Mouse (Mus musculus) hindbrain, embryonic 14.5 days (tissue): ENCODE data around the gene Tor1b. TPM values are rescaled to one million over a fixed set of nuclear protein-coding genes. Genes with fewer than 3 reads are reported as not detected.

Experiments
- ATAC-seq: fragments of 200-750 bp; cut with Nextera tagmentation; 2 replicates; pipeline ENCODE4 v1.8.0; 2017; ENCODE audit warnings: moderate number of reproducible peaks, mild to moderate bottlenecking, moderate TSS enrichment, moderate library complexity; ENCODE audit not compliant: low FRiP score
- DNase-seq: peaks from one replicate; pipeline ENCODE4 v3.0.0-alpha.2; 2015; ENCODE audit warnings: low spot score
- H3K27ac ChIP-seq: fragments of 300-500 bp; sonication (generic); 2 replicates; pipeline ENCODE4 v1.5.1; 2014; ENCODE audit warnings: mild to moderate bottlenecking, moderate library complexity
- H3K27me3 ChIP-seq: fragments of 300-500 bp; sonication (generic); 2 replicates; pipeline ENCODE4 v1.6.1; 2014; ENCODE audit warnings: mild to moderate bottlenecking, low read length, mixed read lengths; ENCODE audit not compliant: control insufficient read depth, insufficient read depth
- H3K36me3 ChIP-seq: fragments of 300-500 bp; sonication (generic); replicated peaks from 2 replicates; pipeline ENCODE4 v1.6.1; 2014; ENCODE audit not compliant: control insufficient read depth, insufficient read depth
- H3K4me1 ChIP-seq: fragments of 300-500 bp; sonication (generic); replicated peaks from 2 replicates; pipeline ENCODE4 v1.6.1; 2014; ENCODE audit warnings: antibody characterized with exemption, low read length, mixed read lengths; ENCODE audit not compliant: control insufficient read depth, insufficient read depth
- H3K4me2 ChIP-seq: fragments of 300-500 bp; sonication (generic); replicated peaks from 2 replicates; pipeline ENCODE4 v1.6.1; 2014; ENCODE audit warnings: mild to moderate bottlenecking, moderate library complexity
- H3K4me3 ChIP-seq: fragments of 300-500 bp; sonication (generic); replicated peaks from 2 replicates; pipeline ENCODE4 v1.5.1; 2014; ENCODE audit warnings: mild to moderate bottlenecking, low read length
- H3K9ac ChIP-seq: fragments of 300-500 bp; sonication (generic); 2 replicates; pipeline ENCODE4 v1.6.1; 2014
- H3K9me3 ChIP-seq: fragments of 300-500 bp; sonication (generic); 2 replicates; pipeline ENCODE4 v1.6.1; 2016; ENCODE audit warnings: low read length; ENCODE audit not compliant: control insufficient read depth
- WGBS: fragments of 180-500 bp; shearing (Covaris S2); extraction: QIAGEN DNeasy Blood & Tissue Kit; methylation state at CpG from one replicate; pipeline ENCODE4 v1.1.7; 2014; 5-methylcytosine and 5-hydroxymethylcytosine counted together
- polyA plus RNA-seq: library from polyadenylated mRNA; unstranded; fragments of >200 nt; fragmentation: Nextera tagmentation; extraction: Ambion mirVana; gene quantifications from 2 replicates; pipeline ENCODE4 v1.2.1, GENCODE M21; 2014

The Tor1b gene
- polyA plus RNA-seq, 1 experiment from 2014 or later, result 19.4 TPM

DNA sequence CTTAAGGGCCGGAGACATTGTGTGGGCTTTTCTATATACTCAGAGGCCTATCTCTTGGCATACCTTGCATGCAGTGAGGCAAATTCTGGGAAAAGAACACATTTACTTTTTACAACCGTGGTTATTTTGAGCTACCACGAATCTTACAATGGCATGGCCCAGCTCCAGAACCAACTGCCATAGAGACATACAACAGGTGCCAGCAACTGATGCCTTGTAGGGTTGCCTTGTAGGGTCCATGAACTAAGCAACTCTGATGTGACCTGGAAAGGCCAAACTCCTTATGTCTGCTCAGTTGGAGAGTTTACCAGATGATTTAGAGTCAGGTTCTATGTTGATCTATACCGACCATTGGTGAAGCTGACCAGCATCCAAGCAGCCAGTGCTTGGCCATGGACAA is 42.1 kb downstream of the Tor1b start:
- no peak overlapping the region for H3K4me2 ChIP-seq
- peaks cover 12% of the 10 kb centered on the region for H3K36me3 ChIP-seq
- H3K4me3 ChIP-seq, result no peak overlapping the region
- H3K9ac ChIP-seq, result no peak overlapping the region
- H3K9me3 ChIP-seq, result no peaks in the 10 kb centered on the region
- WGBS, result 95% methylated on average over 4 of the region's 4 CpGs
- H3K27me3 ChIP-seq, result no peaks in the 10 kb centered on the region
- ATAC-seq (no peak), DNase-seq (no peak)
- no peaks in the 10 kb centered on the region for H3K4me1 ChIP-seq
- no peak overlapping the region for H3K27ac ChIP-seq

- ATAC-seq (no peak), DNase-seq (no peak)
- Histone ChIP-seq H3K27ac (no peak overlapping the region), H3K27me3 (no peaks in the 10 kb centered on the region), H3K9me3 (no peaks in the 10 kb centered on the region), H3K4me3 (no peak overlapping the region), H3K4me2 (no peak overlapping the region), H3K4me1 (no peaks in the 10 kb centered on the region), H3K36me3 (peaks cover 18% of the 10 kb centered on the region), H3K9ac (no peak overlapping the region)
- 72% methylated on average over 11 of the region's 11 CpGs for WGBS
Observed at GRCm38 (mm10) chr2:30995432-30995996, 42.8 kb downstream of the Tor1b start.

DNA sequence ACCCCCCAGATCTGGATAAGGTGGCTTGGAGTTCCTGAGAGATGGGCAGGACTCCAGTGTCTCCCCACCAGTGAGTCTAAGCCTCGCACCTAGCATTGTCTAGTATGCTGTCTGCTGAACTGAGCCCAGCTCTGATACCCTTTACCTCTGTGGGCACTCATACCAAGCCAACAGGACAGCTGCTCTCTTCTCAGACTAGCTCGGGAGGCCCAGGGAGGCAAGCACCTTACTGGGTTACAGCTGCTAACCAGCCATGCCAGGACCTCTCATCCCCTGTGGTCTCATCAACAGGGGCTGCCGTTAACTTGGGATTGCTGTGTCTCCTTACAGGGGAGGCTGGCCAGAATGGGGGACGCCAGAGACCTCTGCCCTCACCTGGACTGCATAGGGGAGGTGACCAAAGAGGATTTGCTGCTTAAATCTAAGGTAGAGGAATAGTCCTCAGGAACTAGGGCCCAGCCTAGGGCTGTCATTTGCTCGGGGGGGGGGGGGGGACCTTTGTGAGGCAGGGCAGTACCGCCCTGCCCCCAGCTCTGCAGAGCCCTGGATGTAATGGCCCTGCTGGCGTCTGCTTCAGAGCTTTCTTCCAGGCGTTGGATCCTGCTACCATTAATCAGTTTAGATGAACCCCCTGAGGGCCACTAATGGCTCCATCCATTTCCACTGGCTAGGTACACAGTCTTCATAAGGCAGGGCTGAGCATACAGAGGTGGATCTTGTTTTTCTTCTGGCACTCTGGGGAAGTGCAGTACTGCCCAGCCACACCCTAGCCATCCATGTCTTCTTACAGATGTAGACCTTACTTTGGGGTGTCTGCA is 45.9 kb downstream of the Tor1b start:
- 0 out of 2 replicates have a peak, but pooled peaks have one; percentile 24 for ATAC-seq
- Histone ChIP-seq H3K4me2 (no peak overlapping the region), H3K4me3 (no peak overlapping the region), H3K4me1 (no peaks in the 10 kb centered on the region), H3K9me3 (no peaks in the 10 kb centered on the region), H3K9ac (no peak overlapping the region), H3K27ac (peak overlapping the region; percentile 69; the same call in 1 of the 2 replicates), H3K36me3 (peaks cover 44% of the 10 kb centered on the region), H3K27me3 (no peaks in the 10 kb centered on the region)
- DNase-seq, result no peak
- 67% methylated on average over 8 of the region's 8 CpGs for WGBS

DNA sequence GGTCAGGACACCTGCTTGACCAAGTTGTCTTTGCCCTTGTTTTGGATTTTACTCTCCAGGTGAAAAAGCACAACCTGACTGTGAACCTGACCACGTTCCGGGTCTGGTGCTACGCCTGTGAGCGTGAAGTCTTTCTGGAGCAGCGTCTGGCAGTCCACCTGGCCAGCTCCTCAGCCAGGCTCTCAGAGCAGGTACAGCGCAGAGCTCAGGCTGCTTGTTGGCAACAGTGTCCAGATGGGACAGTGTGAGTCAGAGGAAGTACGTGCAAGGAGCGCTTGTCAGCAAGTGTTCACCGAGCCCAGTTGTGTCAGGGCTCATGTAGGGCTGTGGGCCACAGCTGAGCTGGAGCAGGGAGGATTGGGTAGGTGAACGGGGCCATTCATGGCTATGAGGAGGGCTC is 50.1 kb downstream of the Tor1b start:
- DNase-seq (no peak), ATAC-seq (no peak)
- Histone ChIP-seq H3K4me1 (no peaks in the 10 kb centered on the region), H3K27ac (no peak overlapping the region), H3K4me3 (no peak overlapping the region), H3K9me3 (no peaks in the 10 kb centered on the region), H3K4me2 (no peak overlapping the region), H3K9ac (no peak overlapping the region), H3K27me3 (no peaks in the 10 kb centered on the region), H3K36me3 (peaks cover 84% of the 10 kb centered on the region)
- WGBS, result 93% methylated on average over 10 of the region's 10 CpGs

GRCm38 (mm10) chr2:31005453-31005852 is 52.7 kb downstream of the Tor1b start:
- no peak overlapping the region for H3K27ac ChIP-seq
- no peak for ATAC-seq
- H3K4me1 ChIP-seq, result no peaks in the 10 kb centered on the region
- H3K36me3 ChIP-seq, result peaks cover 90% of the 10 kb centered on the region
- H3K4me2 ChIP-seq, result no peak overlapping the region
- 75% methylated on average over 2 of the region's 2 CpGs for whole genome bisulfite sequencing
- no peak overlapping the region for H3K4me3 ChIP-seq
- H3K27me3 ChIP-seq, result no peaks in the 10 kb centered on the region
- no peak for DNase-seq
- no peak overlapping the region for H3K9ac ChIP-seq
- H3K9me3 ChIP-seq, result no peaks in the 10 kb centered on the region

DNA sequence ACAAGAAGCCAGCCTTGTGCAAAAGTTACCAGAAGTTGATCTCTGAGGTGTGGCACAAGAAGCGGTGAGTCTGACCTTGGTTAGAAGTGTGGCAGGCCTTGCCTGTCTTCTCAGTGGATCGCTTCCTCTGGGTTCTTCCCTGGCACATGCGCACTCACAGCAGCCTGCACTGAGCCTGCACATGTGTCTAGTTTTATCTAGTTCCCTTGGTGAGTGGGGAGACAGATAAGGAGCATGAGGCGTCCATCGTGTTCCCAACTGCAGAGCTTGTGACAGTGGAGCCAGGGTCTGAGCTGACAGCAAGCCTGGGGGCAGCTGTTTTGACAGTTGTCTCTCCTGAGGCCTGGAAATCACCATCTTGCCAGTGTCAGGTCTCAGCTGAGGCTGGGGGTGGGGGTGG is 53.7 kb downstream of the Tor1b start:
- Histone ChIP-seq H3K9ac (no peak overlapping the region), H3K4me1 (no peaks in the 10 kb centered on the region), H3K36me3 (peaks cover 94% of the 10 kb centered on the region), H3K27ac (no peak overlapping the region), H3K27me3 (no peaks in the 10 kb centered on the region), H3K9me3 (no peaks in the 10 kb centered on the region), H3K4me3 (no peak overlapping the region), H3K4me2 (no peak overlapping the region)
- DNase-seq, result no peak
- ATAC-seq, result no peak
- 76% methylated on average over 5 of the region's 5 CpGs for WGBS

- Histone ChIP-seq H3K4me2 (no peak overlapping the region), H3K36me3 (peaks cover 93% of the 10 kb centered on the region), H3K4me3 (no peak overlapping the region), H3K9me3 (no peaks in the 10 kb centered on the region), H3K9ac (no peak overlapping the region), H3K27ac (no peak overlapping the region), H3K27me3 (no peaks in the 10 kb centered on the region), H3K4me1 (no peaks in the 10 kb centered on the region)
- 91% methylated on average over 5 of the region's 5 CpGs for WGBS
- no peak for ATAC-seq
- DNase-seq, result no peak
Observed at GRCm38 (mm10) chr2:31007208-31007607, 54.4 kb downstream of the Tor1b start.

Other genes starting within 250 kb of the Tor1b start
- gene 1700001O22Rik, start 149.3 kb upstream of the Tor1b start, polyA plus RNA-seq, result 0.87 and 2.1 TPM in 2 replicates
- 102 and 103 TPM in 2 replicates for gene Ntmt1, start 145.1 kb upstream of the Tor1b start, polyA plus RNA-seq
- 37.6 and 39.3 TPM in 2 replicates for gene Asb6, start 122.6 kb upstream of the Tor1b start, polyA plus RNA-seq
- gene Prrx2, start 118.0 kb upstream of the Tor1b start, polyA plus RNA-seq, result 3.7 and 3.9 TPM in 2 replicates
- gene Ptges, start 23.1 kb upstream of the Tor1b start, polyA plus RNA-seq, result 3.7 and 4.1 TPM in 2 replicates
- 81.2 and 82.0 TPM in 2 replicates for gene Tor1a, start 15.0 kb downstream of the Tor1b start, polyA plus RNA-seq
- gene BC005624, start 29.2 kb downstream of the Tor1b start, polyA plus RNA-seq, result 72.5 and 73.7 TPM in 2 replicates
- 33.4 and 34.2 TPM in 2 replicates for gene Usp20, start 29.3 kb downstream of the Tor1b start, polyA plus RNA-seq
- 28.9 and 29.1 TPM in 2 replicates for gene Fnbp1, start 189.0 kb downstream of the Tor1b start, polyA plus RNA-seq
- 25.1 and 26.1 TPM in 2 replicates for gene Gpr107, start 199.4 kb downstream of the Tor1b start, polyA plus RNA-seq